ENCODE assay signal across 8 mouse cellular contexts in genomic region chr11:78837989-78838388, GRCm38 (mm10). TPM values are rescaled to one million over a fixed set of nuclear protein-coding genes. Genes with fewer than 3 reads are reported as not detected.
DNase-seq lines count a peak whose midpoint lies in the region; ATAC-seq and TF ChIP-seq lines count a peak whose summit lies in the region.

No protein-coding gene starts in this region.

- no peak for TF ChIP-seq POLR2A in bone marrow, adult 2 months (IDR thresholded peaks at IDR 0.05; ENCODE audit: borderline replicate concordance, control insufficient read depth, low read depth, low read length)

- no peak for DNase-seq in heart, postnatal 0 days (ENCODE audit: low spot score)
- DNase-seq in heart, adult 9 months (ENCODE audit: low spot score in 2 of 2), result no peak
- DNase-seq in CD8-positive naive resting alpha-beta T cell, adult 2 months (ENCODE audit: low read depth in 2 of 2, low spot score in 2 of 2), result peak; percentile 74 to 81
- DNase-seq in fibroblast of lung, adult 2 months (ENCODE audit: low read depth), result peak; percentile 23
- peak; percentile 85 for DNase-seq in limb, embryonic 10.5 days (ENCODE audit: low spot score)
- DNase-seq in retina, postnatal 7 days (ENCODE audit: low read depth, low spot score), result peak; percentile 76
- peak; percentile 27 for DNase-seq in urinary bladder, postnatal 10 days (ENCODE audit: low spot score)

- peak; percentile 69 for TF ChIP-seq CTCF in heart, postnatal 0 days (IDR thresholded peaks at IDR 0.05; ENCODE audit: low read depth)
- TF ChIP-seq CTCF in bone marrow, adult 2 months (IDR thresholded peaks at IDR 0.05; ENCODE audit: control insufficient read depth, insufficient read depth, low read length), result peak; percentile 90

- WGBS in heart, postnatal 0 days, result 17% methylated on average over 11 of the region's 11 CpGs
- 20% methylated on average over 11 of the region's 11 CpGs for WGBS in bone marrow, adult 2 months
- 11% methylated on average over 11 of the region's 11 CpGs for WGBS in limb, embryonic 10.5 days

- peaks cover 7% of the 10 kb centered on the region for H3K4me1 ChIP-seq in heart, postnatal 0 days (ENCODE audit: control insufficient read depth, insufficient read depth)
- peaks cover 3% of the 10 kb centered on the region; the same call in 1 of the 2 replicates for H3K4me1 ChIP-seq in bone marrow, adult 2 months (ENCODE audit: control insufficient read depth, insufficient read depth, low read length)
- 0 out of 2 replicates have a peak, but pooled peaks cover 2% of the 10 kb centered on the region for H3K4me1 ChIP-seq in limb, embryonic 10.5 days

- TF ChIP-seq EP300 in heart, postnatal 0 days (IDR thresholded peaks at IDR 0.05; ENCODE audit: low read depth), result no peak

- H3K27me3 ChIP-seq in heart, postnatal 0 days (ENCODE audit: control insufficient read depth, insufficient read depth, low read length), result no peaks in the 10 kb centered on the region
- no peaks in the 10 kb centered on the region for H3K27me3 ChIP-seq in limb, embryonic 10.5 days (ENCODE audit: low read depth, poor library complexity, severe bottlenecking)

- no peak overlapping the region for H3K4me2 ChIP-seq in heart, postnatal 0 days (ENCODE audit: low read depth, low read length)

- H3K9ac ChIP-seq in heart, postnatal 0 days (replicated peaks; ENCODE audit: low read depth, low read length), result no peak overlapping the region

- no peak for ATAC-seq in heart, postnatal 0 days (ENCODE audit: insufficient read depth, low read depth)

- no peaks in the 10 kb centered on the region for H3K9me3 ChIP-seq in heart, postnatal 0 days (replicated peaks; ENCODE audit: control insufficient read depth, low read length)
- H3K9me3 ChIP-seq in limb, embryonic 10.5 days (replicated peaks), result no peaks in the 10 kb centered on the region

- H3K36me3 ChIP-seq in heart, postnatal 0 days (replicated peaks; ENCODE audit: control insufficient read depth, insufficient read depth, low read length), result 0 out of 2 replicates have a peak, but pooled peaks cover 3% of the 10 kb centered on the region
- no peaks in the 10 kb centered on the region for H3K36me3 ChIP-seq in limb, embryonic 10.5 days

- H3K4me3 ChIP-seq in heart, postnatal 0 days (ENCODE audit: low read depth, low read length), result no peak overlapping the region
- H3K4me3 ChIP-seq in bone marrow, adult 2 months (replicated peaks; ENCODE audit: control insufficient read depth, low read depth, low read length), result no peak overlapping the region
- no peak overlapping the region for H3K4me3 ChIP-seq in limb, embryonic 10.5 days

- no peak overlapping the region for H3K27ac ChIP-seq in heart, postnatal 0 days (ENCODE audit: low read depth)
- H3K27ac ChIP-seq in bone marrow, adult 2 months (ENCODE audit: control insufficient read depth, insufficient read depth, low read depth, low read length, poor library complexity), result no peak overlapping the region
- H3K27ac ChIP-seq in limb, embryonic 10.5 days, result no peak overlapping the region

RNA-seq across cellular contexts. Expression of gene Lyrm9, which starts 11.6 kb away (rescaled TPM):
- 6.9 TPM in 2 replicates for total RNA-seq in heart, postnatal 0 days (2014; rRNA removed; ENCODE audit: low replicate concordance)
- polyA plus RNA-seq in heart, postnatal 0 days (2015; fragmentation: Nextera tagmentation; extraction: Ambion mirVana), result 47.0 and 51.7 TPM in 2 replicates
- 19.0 and 27.0 TPM in 2 replicates for polyA plus RNA-seq in bone marrow, adult 2 months (2011; ENCODE audit: insufficient read depth, insufficient read length, low replicate concordance, missing spikeins)
- polyA plus RNA-seq in limb, embryonic 10.5 days (2016; fragmentation: Nextera tagmentation; extraction: Ambion mirVana), result 13.9 and 17.8 TPM in 2 replicates

Comparison
In these comparisons a context has a peak if more than half of its experiments do, and no peak if none do; other contexts are left out.
1. DNase-seq: peak in CD8-positive naive resting alpha-beta T cell, adult 2 months (2 of 2), fibroblast of lung, adult 2 months (single experiment), limb, embryonic 10.5 days (single experiment), retina, postnatal 7 days (single experiment) and urinary bladder, postnatal 10 days (single experiment); none in heart, postnatal 0 days (single experiment) and heart, adult 9 months (0 of 2).